Mouse (Mus musculus) embryonic facial prominence, embryonic 15.5 days (tissue): ENCODE measurements around the gene Hsbp1. TPM values are rescaled to one million over a fixed set of nuclear protein-coding genes. Genes with fewer than 3 reads are reported as not detected.
"Not testable (repeated sequence)": the region's sequence is repeated elsewhere in the genome, so short reads cannot be mapped to it uniquely, and the experiment has no call there.

Experiments
- ATAC-seq: fragments of 200-750 bp; cut with Nextera tagmentation; 2 replicates; pipeline ENCODE4 v1.8.0; 2017; ENCODE audit warnings: low read depth, moderate TSS enrichment; ENCODE audit not compliant: insufficient number of reproducible peaks, low FRiP score, low TSS enrichment
- H3K27ac ChIP-seq: fragments of 300-500 bp; sonication (generic); replicated peaks from 2 replicates; pipeline ENCODE4 v1.5.1; 2015; ENCODE audit warnings: mild to moderate bottlenecking, inconsistent platforms
- H3K27me3 ChIP-seq: fragments of 300-500 bp; sonication (generic); 2 replicates; pipeline ENCODE4 v1.6.1; 2015; ENCODE audit warnings: inconsistent platforms
- H3K36me3 ChIP-seq: fragments of 300-500 bp; sonication (generic); 2 replicates; pipeline ENCODE4 v1.6.1; 2015; ENCODE audit warnings: mild to moderate bottlenecking, inconsistent platforms
- H3K4me1 ChIP-seq: fragments of 300-500 bp; sonication (generic); 2 replicates; pipeline ENCODE4 v1.6.1; 2015; ENCODE audit warnings: inconsistent platforms
- H3K4me2 ChIP-seq: fragments of 300-500 bp; sonication (generic); replicated peaks from 2 replicates; pipeline ENCODE4 v1.6.1; 2015; ENCODE audit warnings: mild to moderate bottlenecking, inconsistent platforms
- H3K4me3 ChIP-seq: fragments of 300-500 bp; sonication (generic); replicated peaks from 2 replicates; pipeline ENCODE4 v1.5.1; 2015; ENCODE audit warnings: mild to moderate bottlenecking, inconsistent platforms
- H3K9ac ChIP-seq: fragments of 300-500 bp; sonication (generic); 2 replicates; pipeline ENCODE4 v1.6.1; 2015; ENCODE audit warnings: inconsistent platforms
- H3K9me3 ChIP-seq: fragments of 300-500 bp; sonication (generic); replicated peaks from 2 replicates; pipeline ENCODE4 v1.6.1; 2016; ENCODE audit warnings: inconsistent platforms
- WGBS: fragments of 180-500 bp; shearing (Covaris S2); methylation state at CpG from one replicate; pipeline ENCODE4 v1.1.7; 2015; 5-methylcytosine and 5-hydroxymethylcytosine counted together
- polyA plus RNA-seq: library from polyadenylated mRNA; unstranded; fragments of >200 nt; fragmentation: Nextera tagmentation; extraction: Ambion mirVana; gene quantifications from 2 replicates; pipeline ENCODE4 v1.2.1, GENCODE M21; 2015

Hsbp1 gene
- polyA plus RNA-seq, 1 experiment from 2014 or later: 344 TPM

GRCm38 (mm10) chr8:119351647-119352046 is 7.4 kb downstream of the Hsbp1 start:
- H3K4me2 ChIP-seq: no peak overlapping the region
- 91% methylated on average over 19 of the region's 19 CpGs for WGBS
- no peak overlapping the region for H3K9ac ChIP-seq
- no peak overlapping the region for H3K4me3 ChIP-seq
- peaks cover 38% of the 10 kb centered on the region for H3K36me3 ChIP-seq
- H3K4me1 ChIP-seq: no peaks in the 10 kb centered on the region
- ATAC-seq: no peak
- H3K9me3 ChIP-seq: no peaks in the 10 kb centered on the region
- no peak overlapping the region for H3K27ac ChIP-seq
- H3K27me3 ChIP-seq: no peaks in the 10 kb centered on the region

GRCm38 (mm10) chr8:119352977-119353658 is 8.8 kb downstream of the Hsbp1 start:
- Histone ChIP-seq H3K9me3 (no peaks in the 10 kb centered on the region), H3K9ac (no peak overlapping the region), H3K4me3 (no peak overlapping the region), H3K4me2 (no peak overlapping the region), H3K36me3 (peaks cover 23% of the 10 kb centered on the region), H3K4me1 (no peaks in the 10 kb centered on the region), H3K27ac (no peak overlapping the region), H3K27me3 (no peaks in the 10 kb centered on the region)
- no peak for ATAC-seq
- 76% methylated on average over 10 of the region's 10 CpGs for WGBS

- Histone ChIP-seq H3K4me1 (no peaks in the 10 kb centered on the region), H3K36me3 (peaks cover 18% of the 10 kb centered on the region), H3K9ac (no peak overlapping the region), H3K27me3 (no peaks in the 10 kb centered on the region), H3K4me3 (no peak overlapping the region), H3K27ac (no peak overlapping the region), H3K9me3 (no peaks in the 10 kb centered on the region), H3K4me2 (no peak overlapping the region)
- 79% methylated on average over 6 of the region's 6 CpGs for WGBS
- ATAC-seq: no peak
Observed at GRCm38 (mm10) chr8:119353659-119354023, 9.4 kb downstream of the Hsbp1 start.

GRCm38 (mm10) chr8:119356631-119357030 is 12.3 kb downstream of the Hsbp1 start:
- H3K27me3 ChIP-seq: not testable (repeated sequence)

GRCm38 (mm10) chr8:119358175-119358574 is 13.9 kb downstream of the Hsbp1 start:
- no peak for ATAC-seq
- Histone ChIP-seq H3K9ac (no peak overlapping the region), H3K27ac (no peak overlapping the region), H3K4me3 (no peak overlapping the region), H3K4me2 (no peak overlapping the region), H3K9me3 (no peaks in the 10 kb centered on the region), H3K4me1 (no peaks in the 10 kb centered on the region), H3K36me3 (no peaks in the 10 kb centered on the region), H3K27me3 (no peaks in the 10 kb centered on the region)
- WGBS: 25% methylated on average over 7 of the region's 7 CpGs

More at GRCm38 (mm10) chr8:119356631-119357030, 12.3 kb downstream of the Hsbp1 start:
- not testable (repeated sequence) for H3K4me3 ChIP-seq, H3K9ac ChIP-seq, H3K4me2 ChIP-seq, H3K36me3 ChIP-seq, H3K9me3 ChIP-seq, H3K27ac ChIP-seq, ATAC-seq, H3K4me1 ChIP-seq
- WGBS: 59% methylated on average over 5 of the region's 5 CpGs

GRCm38 (mm10) chr8:119358836-119359235 is 14.5 kb downstream of the Hsbp1 start:
- Histone ChIP-seq H3K9me3 (no peaks in the 10 kb centered on the region), H3K4me3 (no peak overlapping the region), H3K4me1 (no peaks in the 10 kb centered on the region), H3K36me3 (no peaks in the 10 kb centered on the region), H3K27me3 (no peaks in the 10 kb centered on the region), H3K27ac (no peak overlapping the region), H3K4me2 (no peak overlapping the region), H3K9ac (no peak overlapping the region)
- no peak for ATAC-seq
- WGBS: 45% methylated on average over 14 of the region's 14 CpGs

- Histone ChIP-seq H3K27me3 (no peaks in the 10 kb centered on the region), H3K4me3 (no peak overlapping the region), H3K36me3 (no peaks in the 10 kb centered on the region), H3K4me2 (no peak overlapping the region), H3K9ac (no peak overlapping the region), H3K4me1 (no peaks in the 10 kb centered on the region), H3K9me3 (no peaks in the 10 kb centered on the region), H3K27ac (no peak overlapping the region)
- ATAC-seq: no peak
- WGBS: 38% methylated on average over 8 of the region's 8 CpGs
Observed at GRCm38 (mm10) chr8:119360686-119361295, 16.5 kb downstream of the Hsbp1 start.

- not testable (repeated sequence) for H3K36me3 ChIP-seq, ATAC-seq, H3K9me3 ChIP-seq, H3K4me2 ChIP-seq, H3K4me3 ChIP-seq, H3K4me1 ChIP-seq, H3K9ac ChIP-seq, H3K27me3 ChIP-seq, H3K27ac ChIP-seq
- 84% methylated on average over 9 of the region's 9 CpGs for WGBS
Observed at GRCm38 (mm10) chr8:119374716-119375115, 30.4 kb downstream of the Hsbp1 start.

GRCm38 (mm10) chr8:119378476-119378875 is 34.2 kb downstream of the Hsbp1 start:
- WGBS: 77% methylated on average over 7 of the region's 7 CpGs
- H3K4me1 ChIP-seq: no peaks in the 10 kb centered on the region
- H3K9me3 ChIP-seq: no peaks in the 10 kb centered on the region
- no peak overlapping the region for H3K4me2 ChIP-seq
- no peak for ATAC-seq
- no peak overlapping the region for H3K9ac ChIP-seq
- H3K27me3 ChIP-seq: no peaks in the 10 kb centered on the region
- H3K36me3 ChIP-seq: no peaks in the 10 kb centered on the region
- no peak overlapping the region for H3K27ac ChIP-seq
- H3K4me3 ChIP-seq: no peak overlapping the region

GRCm38 (mm10) chr8:119380619-119381018 is 36.3 kb downstream of the Hsbp1 start:
- no peak for ATAC-seq
- Histone ChIP-seq H3K27me3 (no peaks in the 10 kb centered on the region), H3K27ac (no peak overlapping the region), H3K9ac (no peak overlapping the region), H3K9me3 (no peaks in the 10 kb centered on the region), H3K36me3 (no peaks in the 10 kb centered on the region), H3K4me2 (no peak overlapping the region), H3K4me1 (no peaks in the 10 kb centered on the region), H3K4me3 (no peak overlapping the region)
- 35% methylated on average over 4 of the region's 4 CpGs for WGBS

- no peak overlapping the region for H3K9ac ChIP-seq
- no peak overlapping the region for H3K4me2 ChIP-seq
- no peak for ATAC-seq
- no peak overlapping the region for H3K4me3 ChIP-seq
- no peaks in the 10 kb centered on the region for H3K36me3 ChIP-seq
- H3K9me3 ChIP-seq: no peaks in the 10 kb centered on the region
- H3K27ac ChIP-seq: no peak overlapping the region
- no peaks in the 10 kb centered on the region for H3K4me1 ChIP-seq
- WGBS: 24% methylated on average over 10 of the region's 10 CpGs
- H3K27me3 ChIP-seq: no peaks in the 10 kb centered on the region; the same call in 1 of the 2 replicates
Observed at GRCm38 (mm10) chr8:119384478-119384877, 40.2 kb downstream of the Hsbp1 start.

GRCm38 (mm10) chr8:119385854-119386253 is 41.6 kb downstream of the Hsbp1 start:
- 65% methylated on average over 6 of the region's 6 CpGs for WGBS
- no peak for ATAC-seq
- Histone ChIP-seq H3K27ac (no peak overlapping the region), H3K9ac (no peak overlapping the region), H3K9me3 (no peaks in the 10 kb centered on the region), H3K27me3 (no peaks in the 10 kb centered on the region; the same call in 1 of the 2 replicates), H3K4me1 (no peaks in the 10 kb centered on the region), H3K4me2 (no peak overlapping the region), H3K4me3 (no peak overlapping the region), H3K36me3 (no peaks in the 10 kb centered on the region)
